Mouse (Mus musculus) megakaryocyte, embryonic 14.5 days (primary cell): ENCODE measurements at regions not wholly inside any gene's neighbourhood (a gene's known extent, or its start where the extent isn't known, plus 50 kb on each side); places are given as distances from the start of the nearest gene placed in this dataset.

ENCODE experiments used
- FLI1 ChIP-seq: IDR thresholded peaks from 2 replicates; pipeline ENCODE4 v1.6.1; 2012; ENCODE audit warnings: low read length, inconsistent platforms, mixed read lengths
- GATA1 ChIP-seq: IDR thresholded peaks from 3 replicates; pipeline ENCODE4 v1.6.1; 2012; ENCODE audit warnings: mixed read lengths, low read length, inconsistent platforms, borderline replicate concordance

GRCm38 (mm10) chr13:84047736-84048135, 174.4 kb upstream of the Tmem161b start:
- TF ChIP-seq GATA1 (no peak), FLI1 (no peak)
